ENCODE assay signal across 7 mouse cellular contexts in the genomic region with DNA sequence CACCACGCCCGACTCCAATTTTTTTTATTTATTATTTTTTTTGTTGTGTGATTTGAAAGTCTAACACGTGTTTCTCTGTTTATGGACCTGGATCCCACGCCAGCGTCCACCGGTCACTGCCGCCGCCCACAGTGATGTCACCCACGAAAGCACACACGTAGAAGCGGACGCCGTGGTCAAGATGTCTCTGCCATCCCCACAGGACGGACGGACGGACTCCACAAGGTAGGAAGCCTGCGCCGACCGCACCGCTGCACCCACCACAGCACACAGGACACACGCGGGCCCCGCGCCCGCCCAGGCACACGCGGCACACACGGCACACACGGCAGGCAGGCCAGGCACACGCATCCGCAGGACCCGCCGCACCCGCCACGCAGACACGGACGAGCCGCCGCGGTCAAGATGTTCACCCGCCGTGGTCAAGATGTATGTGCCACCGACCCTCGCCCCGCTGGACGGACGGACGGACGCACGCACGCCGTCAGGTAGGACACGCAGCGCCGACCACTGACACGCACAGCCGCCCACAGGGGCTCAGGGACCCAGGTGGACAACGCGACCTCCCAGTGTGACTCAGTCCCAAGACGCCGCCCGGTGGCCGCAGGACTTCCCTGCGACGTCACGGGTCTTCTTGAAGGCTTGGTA. TPM values are rescaled to one million over a fixed set of nuclear protein-coding genes. Genes with fewer than 3 reads are reported as not detected.
DNase-seq lines count a peak whose midpoint lies in the region; ATAC-seq lines count a peak whose summit lies in the region.
"Not testable (repeated sequence)": the region's sequence is repeated elsewhere in the genome, so short reads cannot be mapped to it uniquely, and the experiment has no call there.

No protein-coding gene starts in this region.

- 86% methylated on average over 66 of the region's 66 CpGs for WGBS in limb, embryonic 12.5 days
- 85% methylated on average over 66 of the region's 66 CpGs for WGBS in midbrain, embryonic 12.5 days

- H3K4me1 ChIP-seq in limb, embryonic 12.5 days (replicated peaks); midbrain, embryonic 12.5 days: not testable (repeated sequence)

- not testable (repeated sequence) for H3K4me3 ChIP-seq in limb, embryonic 12.5 days (replicated peaks); midbrain, embryonic 12.5 days

- H3K4me2 ChIP-seq in limb, embryonic 12.5 days; midbrain, embryonic 12.5 days (replicated peaks): not testable (repeated sequence)

- intact Hi-C loops in gastrocnemius, postnatal 14 days (cut with DNase I; ENCODE audit: low total_unique reads), result not testable (repeated sequence)

- H3K27ac ChIP-seq in limb, embryonic 12.5 days; midbrain, embryonic 12.5 days (replicated peaks): not testable (repeated sequence)

- H3K9me3 ChIP-seq in limb, embryonic 12.5 days, result peaks cover 39% of the 10 kb centered on the region
- peaks cover 32% of the 10 kb centered on the region for H3K9me3 ChIP-seq in midbrain, embryonic 12.5 days

- H3K9ac ChIP-seq in limb, embryonic 12.5 days (replicated peaks); midbrain, embryonic 12.5 days (replicated peaks): not testable (repeated sequence)

- peak; percentile 44 for DNase-seq in adipocyte (ENCODE audit: low spot score)
- peak; percentile 32 for DNase-seq in embryo, embryonic 9.5 days (ENCODE audit: extremely low spot score)
- peak; percentile 62 for DNase-seq in gastrocnemius, postnatal 14 days
- peak; percentile 76 for DNase-seq in induced T-regulatory cell, adult 2 months (ENCODE audit: low read depth)
- DNase-seq in spleen, postnatal 36 days (ENCODE audit: low spot score in 2 of 2), result peak; percentile 58 to 59

- ATAC-seq in limb, embryonic 12.5 days (ENCODE audit: insufficient number of reproducible peaks, insufficient read depth, low FRiP score, low TSS enrichment, low read depth), result peak; percentile 92
- ATAC-seq in midbrain, embryonic 12.5 days (ENCODE audit: low FRiP score, low read depth), result peak; percentile 80

- H3K36me3 ChIP-seq in limb, embryonic 12.5 days, result peaks cover 50% of the 10 kb centered on the region
- H3K36me3 ChIP-seq in midbrain, embryonic 12.5 days, result peaks cover 34% of the 10 kb centered on the region

- not testable (repeated sequence) for H3K27me3 ChIP-seq in limb, embryonic 12.5 days; midbrain, embryonic 12.5 days

RNA-seq across cellular contexts. Expression of a gene that starts 9.2 kb away (rescaled TPM):
- 10 to 100 TPM; 32.5 to 36.1 TPM for total RNA-seq in gastrocnemius, postnatal 14 days (2021)
- polyA plus RNA-seq in limb, embryonic 12.5 days (2016; fragmentation: Nextera tagmentation; extraction: Ambion mirVana), result 190 and 276 TPM in 2 replicates
- 187 and 270 TPM in 2 replicates for polyA plus RNA-seq in midbrain, embryonic 12.5 days (2016; fragmentation: Nextera tagmentation; extraction: Ambion mirVana)
